Mouse (Mus musculus): ENCODE data around the gene Acsm5. TPM values are rescaled to one million over a fixed set of nuclear protein-coding genes. Genes with fewer than 3 reads are reported as not detected.

The Acsm5 gene
- polyA plus RNA-seq (2012; rRNA removed), result 0.11 and 0.29 TPM in 2 replicates

- TF ChIP-seq CTCF (IDR thresholded peaks at IDR 0.05; ENCODE audit: extremely low read depth, insufficient read depth, low read length) (no peak), POLR2A (IDR thresholded peaks at IDR 0.05; ENCODE audit: extremely low read depth, insufficient read depth, low read length) (no peak)
- no peak within 1 kb of the TSS for H3K4me3 ChIP-seq (ENCODE audit: insufficient read depth, low read length)
- H3K4me1 ChIP-seq (ENCODE audit: control insufficient read depth, insufficient read depth, low read length), result no peaks in the 10 kb centered on the region
- no peak within 1 kb of the TSS for H3K27ac ChIP-seq (ENCODE audit: insufficient read depth, low read length)
Observed at GRCm38 (mm10) chr7:119519163-119519562, at the start of gene Acsm5. Gene Acsm5, plus strand, starts transcription at chr7:119519463.

- Histone ChIP-seq H3K4me3 (ENCODE audit: insufficient read depth, low read length) (no peak overlapping the region), H3K27ac (ENCODE audit: insufficient read depth, low read length) (no peak overlapping the region), H3K4me1 (ENCODE audit: control insufficient read depth, insufficient read depth, low read length) (no peaks in the 10 kb centered on the region)
- TF ChIP-seq CTCF (IDR thresholded peaks at IDR 0.05; ENCODE audit: extremely low read depth, insufficient read depth, low read length) (no peak), POLR2A (IDR thresholded peaks at IDR 0.05; ENCODE audit: extremely low read depth, insufficient read depth, low read length) (no peak)
Observed at GRCm38 (mm10) chr7:119476500-119477389, 42.5 kb upstream of the Acsm5 start.

GRCm38 (mm10) chr7:119479256-119479655, 40.0 kb upstream of the Acsm5 start, which contains the start of gene Umod:
Gene Umod, minus strand, starts transcription at chr7:119479282.
- no peak within 1 kb of the TSS for H3K27ac ChIP-seq (ENCODE audit: insufficient read depth, low read length)
- H3K4me1 ChIP-seq (ENCODE audit: control insufficient read depth, insufficient read depth, low read length), result no peaks in the 10 kb centered on the region
- TF ChIP-seq POLR2A (IDR thresholded peaks at IDR 0.05; ENCODE audit: extremely low read depth, insufficient read depth, low read length) (no peak), CTCF (IDR thresholded peaks at IDR 0.05; ENCODE audit: extremely low read depth, insufficient read depth, low read length) (no peak)
- no peak within 1 kb of the TSS for H3K4me3 ChIP-seq (ENCODE audit: insufficient read depth, low read length)

DNA sequence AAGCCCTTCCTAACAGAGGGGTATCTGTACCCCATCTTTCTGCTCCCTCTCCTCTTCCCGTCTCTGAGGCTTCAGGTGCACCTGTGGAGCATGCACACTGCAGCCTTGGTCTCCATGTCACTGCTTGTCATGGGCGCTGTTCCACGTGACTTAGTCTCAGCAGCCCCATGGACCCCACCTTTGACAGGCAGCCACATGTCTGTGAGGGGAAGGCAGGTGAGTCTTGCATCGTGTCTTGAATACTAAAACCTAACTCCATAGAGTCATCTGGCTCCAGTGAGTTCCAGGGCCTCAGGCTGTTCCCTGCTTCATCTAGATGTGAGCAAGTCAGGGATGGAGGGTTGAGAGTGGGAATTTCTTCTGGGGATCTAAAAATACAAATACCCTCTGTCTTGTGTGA, 35.1 kb upstream of the Acsm5 start:
- TF ChIP-seq POLR2A (IDR thresholded peaks at IDR 0.05; ENCODE audit: extremely low read depth, insufficient read depth, low read length) (no peak), CTCF (IDR thresholded peaks at IDR 0.05; ENCODE audit: extremely low read depth, insufficient read depth, low read length) (no peak)
- Histone ChIP-seq H3K4me3 (ENCODE audit: insufficient read depth, low read length) (no peak overlapping the region), H3K27ac (ENCODE audit: insufficient read depth, low read length) (no peak overlapping the region), H3K4me1 (ENCODE audit: control insufficient read depth, insufficient read depth, low read length) (no peaks in the 10 kb centered on the region)

DNA sequence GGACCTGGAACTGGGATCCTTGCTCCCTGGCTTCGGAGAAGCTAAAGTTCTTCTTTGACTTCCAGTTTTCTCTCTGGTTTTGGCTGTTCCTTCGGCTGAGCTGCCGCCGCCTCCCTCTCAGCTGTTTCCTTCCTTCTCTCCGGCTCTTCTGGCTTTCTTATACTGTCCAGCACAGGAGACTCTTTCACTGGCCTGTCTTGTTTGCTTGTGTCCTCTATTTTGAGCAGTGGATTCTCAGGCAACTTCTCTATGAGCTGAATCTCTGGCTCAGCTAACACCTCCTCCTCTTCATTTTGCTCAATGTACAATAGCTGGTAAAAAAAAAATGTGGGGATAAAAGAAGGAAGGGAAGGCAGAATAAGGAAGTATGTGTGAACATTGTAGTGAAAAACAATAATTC, 32.6 kb upstream of the Acsm5 start:
- Histone ChIP-seq H3K27ac (ENCODE audit: insufficient read depth, low read length) (no peak overlapping the region), H3K4me3 (ENCODE audit: insufficient read depth, low read length) (no peak overlapping the region), H3K4me1 (ENCODE audit: control insufficient read depth, insufficient read depth, low read length) (no peaks in the 10 kb centered on the region)
- TF ChIP-seq POLR2A (IDR thresholded peaks at IDR 0.05; ENCODE audit: extremely low read depth, insufficient read depth, low read length) (no peak), CTCF (IDR thresholded peaks at IDR 0.05; ENCODE audit: extremely low read depth, insufficient read depth, low read length) (no peak)

GRCm38 (mm10) chr7:119490041-119490780, 29.1 kb upstream of the Acsm5 start:
- H3K4me1 ChIP-seq (ENCODE audit: control insufficient read depth, insufficient read depth, low read length), result no peaks in the 10 kb centered on the region
- no peak overlapping the region for H3K4me3 ChIP-seq (ENCODE audit: insufficient read depth, low read length)
- no peak overlapping the region for H3K27ac ChIP-seq (ENCODE audit: insufficient read depth, low read length)
- TF ChIP-seq POLR2A (IDR thresholded peaks at IDR 0.05; ENCODE audit: extremely low read depth, insufficient read depth, low read length), result no peak
- no peak for TF ChIP-seq CTCF (IDR thresholded peaks at IDR 0.05; ENCODE audit: extremely low read depth, insufficient read depth, low read length)

DNA sequence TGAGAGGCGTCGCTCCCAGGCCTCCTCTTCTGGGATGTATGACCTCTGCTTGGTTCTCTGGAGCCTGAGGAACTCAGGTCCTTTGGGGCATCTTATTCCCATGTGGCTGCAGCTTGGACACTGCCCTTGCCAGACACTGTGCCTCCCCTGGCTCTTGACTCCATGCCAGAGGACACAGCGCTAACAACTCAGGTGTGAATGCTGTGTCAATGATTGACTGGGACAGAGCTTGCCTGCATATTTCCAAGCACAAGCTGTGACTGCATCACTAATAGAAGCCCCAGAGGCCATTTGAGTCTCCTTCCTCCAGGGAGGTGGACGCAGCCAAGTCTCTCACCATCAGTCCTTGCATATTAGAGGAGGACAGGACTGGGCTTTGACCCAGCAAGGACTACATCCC, 8.1 kb upstream of the Acsm5 start:
- Histone ChIP-seq H3K4me3 (ENCODE audit: insufficient read depth, low read length) (no peak overlapping the region), H3K27ac (ENCODE audit: insufficient read depth, low read length) (no peak overlapping the region), H3K4me1 (ENCODE audit: control insufficient read depth, insufficient read depth, low read length) (no peaks in the 10 kb centered on the region)
- TF ChIP-seq CTCF (IDR thresholded peaks at IDR 0.05; ENCODE audit: extremely low read depth, insufficient read depth, low read length) (no peak), POLR2A (IDR thresholded peaks at IDR 0.05; ENCODE audit: extremely low read depth, insufficient read depth, low read length) (no peak)

DNA sequence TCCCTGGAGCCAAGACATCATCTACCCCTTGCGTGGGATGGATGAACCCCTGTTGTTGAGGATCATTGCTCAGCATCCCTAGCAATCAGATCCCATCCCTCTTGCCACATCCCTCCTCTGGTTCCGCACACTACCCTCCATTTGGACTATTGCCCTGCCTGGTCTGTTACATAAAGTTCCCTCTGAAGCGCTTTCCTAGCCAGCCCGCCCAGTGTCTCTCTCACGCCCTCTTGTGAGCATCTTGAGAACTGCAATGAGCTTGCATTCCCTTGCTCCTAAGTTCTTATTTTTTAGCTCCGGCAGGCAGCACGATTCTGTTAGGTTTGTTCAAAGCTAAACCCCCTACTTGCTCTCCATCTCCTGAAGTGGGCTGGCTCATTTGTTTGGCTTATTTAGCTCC, 6.2 kb upstream of the Acsm5 start:
- TF ChIP-seq POLR2A (IDR thresholded peaks at IDR 0.05; ENCODE audit: extremely low read depth, insufficient read depth, low read length), result no peak
- TF ChIP-seq CTCF (IDR thresholded peaks at IDR 0.05; ENCODE audit: extremely low read depth, insufficient read depth, low read length), result peak; percentile 83
- no peak overlapping the region for H3K4me3 ChIP-seq (ENCODE audit: insufficient read depth, low read length)
- H3K27ac ChIP-seq (ENCODE audit: insufficient read depth, low read length), result no peak overlapping the region
- no peaks in the 10 kb centered on the region for H3K4me1 ChIP-seq (ENCODE audit: control insufficient read depth, insufficient read depth, low read length)

GRCm38 (mm10) chr7:119515492-119516271, 3.6 kb upstream of the Acsm5 start:
- H3K4me3 ChIP-seq (ENCODE audit: insufficient read depth, low read length), result no peak overlapping the region
- H3K4me1 ChIP-seq (ENCODE audit: control insufficient read depth, insufficient read depth, low read length), result no peaks in the 10 kb centered on the region
- H3K27ac ChIP-seq (ENCODE audit: insufficient read depth, low read length), result no peak overlapping the region
- no peak for TF ChIP-seq POLR2A (IDR thresholded peaks at IDR 0.05; ENCODE audit: extremely low read depth, insufficient read depth, low read length)
- TF ChIP-seq CTCF (IDR thresholded peaks at IDR 0.05; ENCODE audit: extremely low read depth, insufficient read depth, low read length), result peak; percentile 42; the same call in 1 of the 2 replicates

Measured in cortical plate, adult 2 months (tissue).